Mouse (Mus musculus) limb, embryonic 13.5 days (tissue): ENCODE data around the gene Plcg1. TPM values are rescaled to one million over a fixed set of nuclear protein-coding genes. Genes with fewer than 3 reads are reported as not detected.

Experiments used
- ATAC-seq: fragments of 200-750 bp; cut with Nextera tagmentation; 2 replicates; pipeline ENCODE4 v1.8.0; 2017; ENCODE audit warnings: low read depth, moderate number of reproducible peaks, moderate TSS enrichment; ENCODE audit not compliant: low FRiP score
- H3K27ac ChIP-seq: fragments of 300-500 bp; sonication (generic); 2 replicates; pipeline ENCODE4 v1.5.1; 2015; ENCODE audit warnings: inconsistent platforms, mild to moderate bottlenecking, moderate library complexity
- H3K27me3 ChIP-seq: fragments of 300-500 bp; sonication (generic); 2 replicates; pipeline ENCODE4 v1.6.1; 2015; ENCODE audit warnings: mild to moderate bottlenecking, inconsistent platforms
- H3K36me3 ChIP-seq: fragments of 300-500 bp; sonication (generic); 2 replicates; pipeline ENCODE4 v1.6.1; 2015; ENCODE audit warnings: inconsistent platforms, mild to moderate bottlenecking, moderate library complexity
- H3K4me1 ChIP-seq: fragments of 300-500 bp; sonication (generic); 2 replicates; pipeline ENCODE4 v1.6.1; 2015; ENCODE audit warnings: inconsistent platforms
- H3K4me2 ChIP-seq: fragments of 300-500 bp; sonication (generic); replicated peaks from 2 replicates; pipeline ENCODE4 v1.6.1; 2015; ENCODE audit warnings: inconsistent platforms, mild to moderate bottlenecking, moderate library complexity
- H3K4me3 ChIP-seq: fragments of 300-500 bp; sonication (generic); 2 replicates; pipeline ENCODE4 v1.5.1; 2015; ENCODE audit warnings: moderate library complexity, mild to moderate bottlenecking, inconsistent platforms
- H3K9ac ChIP-seq: fragments of 300-500 bp; sonication (generic); 2 replicates; pipeline ENCODE4 v1.6.1; 2015; ENCODE audit warnings: mild to moderate bottlenecking, inconsistent platforms
- H3K9me3 ChIP-seq: fragments of 300-500 bp; sonication (generic); 2 replicates; pipeline ENCODE4 v1.6.1; 2016; ENCODE audit warnings: inconsistent platforms
- WGBS: fragments of 180-500 bp; shearing (Covaris S2); methylation state at CpG from one replicate; pipeline ENCODE4 v1.1.7; 2015; 5-methylcytosine and 5-hydroxymethylcytosine counted together
- polyA plus RNA-seq: library from polyadenylated mRNA; unstranded; fragments of >200 nt; fragmentation: Nextera tagmentation; extraction: Ambion mirVana; gene quantifications from 2 replicates; pipeline ENCODE4 v1.2.1, GENCODE M21; 2015

The Plcg1 gene
- polyA plus RNA-seq, 1 experiment from 2014 or later, result 75.7 TPM

GRCm38 (mm10) chr2:160780154-160780833 is 49.2 kb downstream of the Plcg1 start:
- ATAC-seq, result no peak
- 89% methylated on average over 13 of the region's 13 CpGs for WGBS

GRCm38 (mm10) chr2:160780834-160781219 is 49.7 kb downstream of the Plcg1 start:
- 85% methylated on average over 2 of the region's 2 CpGs for WGBS
- ATAC-seq, result no peak

More at GRCm38 (mm10) chr2:160780154-160780833, 49.2 kb downstream of the Plcg1 start:
- no peak overlapping the region for H3K4me2 ChIP-seq
- H3K9me3 ChIP-seq, result no peaks in the 10 kb centered on the region
- H3K27me3 ChIP-seq, result no peaks in the 10 kb centered on the region
- no peak overlapping the region for H3K9ac ChIP-seq
- H3K4me3 ChIP-seq, result no peak overlapping the region
- no peak overlapping the region for H3K27ac ChIP-seq
- peaks cover 31% of the 10 kb centered on the region for H3K36me3 ChIP-seq
- no peaks in the 10 kb centered on the region for H3K4me1 ChIP-seq

GRCm38 (mm10) chr2:160786333-160786732 is 55.2 kb downstream of the Plcg1 start:
- WGBS, result 71% methylated on average over 1 of the region's 1 CpGs
- no peak overlapping the region for H3K4me2 ChIP-seq
- H3K27ac ChIP-seq, result no peak overlapping the region
- no peak for ATAC-seq
- peaks cover 7% of the 10 kb centered on the region for H3K36me3 ChIP-seq
- no peak overlapping the region for H3K4me3 ChIP-seq
- no peaks in the 10 kb centered on the region for H3K9me3 ChIP-seq
- no peaks in the 10 kb centered on the region for H3K27me3 ChIP-seq
- H3K9ac ChIP-seq, result no peak overlapping the region
- H3K4me1 ChIP-seq, result peaks cover 9% of the 10 kb centered on the region

More at GRCm38 (mm10) chr2:160780834-160781219, 49.7 kb downstream of the Plcg1 start:
- H3K9ac ChIP-seq, result no peak overlapping the region
- peaks cover 31% of the 10 kb centered on the region for H3K36me3 ChIP-seq
- no peaks in the 10 kb centered on the region for H3K9me3 ChIP-seq
- H3K27me3 ChIP-seq, result no peaks in the 10 kb centered on the region
- peaks cover 3% of the 10 kb centered on the region; the same call in 1 of the 2 replicates for H3K4me1 ChIP-seq
- no peak overlapping the region for H3K4me2 ChIP-seq
- H3K4me3 ChIP-seq, result no peak overlapping the region
- no peak overlapping the region for H3K27ac ChIP-seq

GRCm38 (mm10) chr2:160789046-160789445 is 57.9 kb downstream of the Plcg1 start:
- H3K4me3 ChIP-seq, result no peak overlapping the region
- no peak for ATAC-seq
- H3K9me3 ChIP-seq, result no peaks in the 10 kb centered on the region
- WGBS, result 78% methylated on average over 1 of the region's 1 CpGs
- H3K36me3 ChIP-seq, result no peaks in the 10 kb centered on the region
- H3K27me3 ChIP-seq, result no peaks in the 10 kb centered on the region
- no peak overlapping the region for H3K27ac ChIP-seq
- H3K4me2 ChIP-seq, result no peak overlapping the region
- no peak overlapping the region for H3K9ac ChIP-seq
- peaks cover 9% of the 10 kb centered on the region for H3K4me1 ChIP-seq

- H3K4me1 ChIP-seq, result peaks cover 9% of the 10 kb centered on the region
- no peaks in the 10 kb centered on the region for H3K27me3 ChIP-seq
- H3K36me3 ChIP-seq, result no peaks in the 10 kb centered on the region
- no peak overlapping the region for H3K4me3 ChIP-seq
- H3K4me2 ChIP-seq, result no peak overlapping the region
- no peak overlapping the region for H3K9ac ChIP-seq
- ATAC-seq, result no peak
- no peak overlapping the region for H3K27ac ChIP-seq
- H3K9me3 ChIP-seq, result no peaks in the 10 kb centered on the region
Observed at GRCm38 (mm10) chr2:160789741-160790140, 58.6 kb downstream of the Plcg1 start.

- Histone ChIP-seq H3K27me3 (no peaks in the 10 kb centered on the region), H3K4me1 (no peaks in the 10 kb centered on the region), H3K36me3 (no peaks in the 10 kb centered on the region), H3K4me2 (no peak overlapping the region), H3K4me3 (no peak overlapping the region), H3K9ac (no peak overlapping the region), H3K27ac (no peak overlapping the region), H3K9me3 (no peaks in the 10 kb centered on the region)
- 71% methylated on average over 2 of the region's 2 CpGs for WGBS
- no peak for ATAC-seq
Observed at GRCm38 (mm10) chr2:160793117-160793516, 62.0 kb downstream of the Plcg1 start.

GRCm38 (mm10) chr2:160796973-160797372 is 65.9 kb downstream of the Plcg1 start:
- no peak overlapping the region for H3K4me3 ChIP-seq
- H3K27ac ChIP-seq, result no peak overlapping the region
- H3K4me1 ChIP-seq, result no peaks in the 10 kb centered on the region
- H3K4me2 ChIP-seq, result no peak overlapping the region
- H3K9me3 ChIP-seq, result no peaks in the 10 kb centered on the region
- 75% methylated on average over 2 of the region's 2 CpGs for WGBS
- ATAC-seq, result no peak
- H3K36me3 ChIP-seq, result no peaks in the 10 kb centered on the region
- no peaks in the 10 kb centered on the region for H3K27me3 ChIP-seq
- H3K9ac ChIP-seq, result no peak overlapping the region

- Histone ChIP-seq H3K4me1 (no peaks in the 10 kb centered on the region), H3K4me3 (no peak overlapping the region), H3K9me3 (no peaks in the 10 kb centered on the region), H3K27ac (no peak overlapping the region), H3K4me2 (no peak overlapping the region), H3K36me3 (no peaks in the 10 kb centered on the region), H3K9ac (no peak overlapping the region), H3K27me3 (no peaks in the 10 kb centered on the region)
- WGBS, result 86% methylated on average over 1 of the region's 1 CpGs
- ATAC-seq, result no peak
Observed at GRCm38 (mm10) chr2:160798206-160798605, 67.1 kb downstream of the Plcg1 start.

GRCm38 (mm10) chr2:160800967-160801366 is 69.9 kb downstream of the Plcg1 start:
- Histone ChIP-seq H3K4me2 (no peak overlapping the region), H3K36me3 (no peaks in the 10 kb centered on the region), H3K27ac (no peak overlapping the region), H3K9me3 (no peaks in the 10 kb centered on the region), H3K4me1 (peaks cover 2% of the 10 kb centered on the region; the same call in 1 of the 2 replicates), H3K4me3 (no peak overlapping the region), H3K9ac (no peak overlapping the region), H3K27me3 (no peaks in the 10 kb centered on the region)
- no peak for ATAC-seq
- WGBS, result 93% methylated on average over 1 of the region's 1 CpGs

GRCm38 (mm10) chr2:160802326-160802725 is 71.2 kb downstream of the Plcg1 start:
- no peaks in the 10 kb centered on the region for H3K36me3 ChIP-seq
- H3K9ac ChIP-seq, result no peak overlapping the region
- no peaks in the 10 kb centered on the region for H3K9me3 ChIP-seq
- no peak overlapping the region for H3K4me3 ChIP-seq
- H3K4me2 ChIP-seq, result no peak overlapping the region
- WGBS, result 72% methylated on average over 3 of the region's 3 CpGs
- no peak overlapping the region for H3K27ac ChIP-seq
- no peaks in the 10 kb centered on the region for H3K27me3 ChIP-seq
- no peak for ATAC-seq
- peaks cover 8% of the 10 kb centered on the region; the same call in 1 of the 2 replicates for H3K4me1 ChIP-seq

GRCm38 (mm10) chr2:160804794-160805527 is 73.9 kb downstream of the Plcg1 start:
- H3K4me2 ChIP-seq, result no peak overlapping the region
- peaks cover 8% of the 10 kb centered on the region; the same call in 1 of the 2 replicates for H3K4me1 ChIP-seq
- no peak overlapping the region for H3K9ac ChIP-seq
- no peak for ATAC-seq
- H3K36me3 ChIP-seq, result no peaks in the 10 kb centered on the region
- no peaks in the 10 kb centered on the region for H3K9me3 ChIP-seq
- no peaks in the 10 kb centered on the region for H3K27me3 ChIP-seq
- 46% methylated on average over 4 of the region's 4 CpGs for WGBS
- H3K4me3 ChIP-seq, result no peak overlapping the region
- no peak overlapping the region for H3K27ac ChIP-seq

- Histone ChIP-seq H3K4me3 (no peak overlapping the region), H3K4me1 (peaks cover 8% of the 10 kb centered on the region; the same call in 1 of the 2 replicates), H3K4me2 (no peak overlapping the region), H3K27me3 (no peaks in the 10 kb centered on the region), H3K9me3 (no peaks in the 10 kb centered on the region), H3K27ac (no peak overlapping the region), H3K9ac (no peak overlapping the region), H3K36me3 (no peaks in the 10 kb centered on the region)
- WGBS, result 46% methylated on average over 3 of the region's 3 CpGs
- ATAC-seq, result no peak
Observed at GRCm38 (mm10) chr2:160806091-160806521, 75.0 kb downstream of the Plcg1 start.
